Mouse (Mus musculus) forebrain, postnatal 0 days (tissue): ENCODE results near the gene Wee1. TPM values are rescaled to one million over a fixed set of nuclear protein-coding genes. Genes with fewer than 3 reads are reported as not detected.

Experiments
- ATAC-seq: fragments of 200-750 bp; cut with Nextera tagmentation; 2 replicates; pipeline ENCODE4 v1.8.0; 2017; ENCODE audit warnings: mild to moderate bottlenecking, moderate library complexity
- DNase-seq: peaks from one replicate; pipeline ENCODE4 v3.0.0-alpha.2; 2015
- H3K27ac ChIP-seq: fragments of 300-500 bp; sonication (generic); 2 replicates; pipeline ENCODE4 v1.5.1; 2014; ENCODE audit warnings: low read depth, mild to moderate bottlenecking, antibody characterized with exemption, low read length, moderate library complexity, mixed read lengths
- H3K27me3 ChIP-seq: fragments of 300-500 bp; sonication (generic); 2 replicates; pipeline ENCODE4 v1.6.1; 2014; ENCODE audit warnings: mild to moderate bottlenecking, low read length, mixed read lengths; ENCODE audit not compliant: insufficient read depth
- H3K36me3 ChIP-seq: fragments of 300-500 bp; sonication (generic); 2 replicates; pipeline ENCODE4 v1.6.1; 2014; ENCODE audit warnings: mild to moderate bottlenecking, moderate library complexity; ENCODE audit not compliant: insufficient read depth
- H3K4me1 ChIP-seq: fragments of 300-500 bp; sonication (generic); 2 replicates; pipeline ENCODE4 v1.6.1; 2014; ENCODE audit warnings: antibody characterized with exemption; ENCODE audit not compliant: insufficient read depth
- H3K4me2 ChIP-seq: fragments of 300-500 bp; sonication (generic); 2 replicates; pipeline ENCODE4 v1.6.1; 2014; ENCODE audit warnings: low read depth, mild to moderate bottlenecking, moderate library complexity
- H3K4me3 ChIP-seq: fragments of 300-500 bp; sonication (generic); 2 replicates; pipeline ENCODE4 v1.5.1; 2014; ENCODE audit warnings: low read depth, low read length, mixed read lengths
- H3K9ac ChIP-seq: fragments of 300-500 bp; sonication (generic); 2 replicates; pipeline ENCODE4 v1.6.1; 2014; ENCODE audit warnings: mild to moderate bottlenecking
- H3K9me3 ChIP-seq: fragments of 300-500 bp; sonication (generic); 2 replicates; pipeline ENCODE4 v1.6.1; 2016; ENCODE audit warnings: low read length
- CTCF ChIP-seq: sonication (generic); IDR thresholded peaks from 2 replicates; pipeline ENCODE4 v1.5.1; 2016; ENCODE audit warnings: antibody characterized with exemption, control low read depth, low read depth
- WGBS: fragments of 180-500 bp; shearing (Covaris S2); extraction: QIAGEN DNeasy Blood & Tissue Kit; methylation state at CpG from one replicate; pipeline ENCODE4 v1.1.7; 2014; 5-methylcytosine and 5-hydroxymethylcytosine counted together
- polyA plus RNA-seq: library from polyadenylated mRNA; unstranded; fragments of >200 nt; fragmentation: Nextera tagmentation; extraction: Ambion mirVana; gene quantifications from 2 replicates; pipeline ENCODE4 v1.2.1, GENCODE M21; 2015
- total RNA-seq: library from RNA; depleted of rRNA; stranded (reverse); fragments of >200 nt; gene quantifications from 2 replicates; pipeline ENCODE4 v1.2.3, GENCODE M21; 2014

The Wee1 gene
- total and polyA plus RNA-seq, 2 experiments from 2014 or later: 4.4 to 5.8 TPM

DNA sequence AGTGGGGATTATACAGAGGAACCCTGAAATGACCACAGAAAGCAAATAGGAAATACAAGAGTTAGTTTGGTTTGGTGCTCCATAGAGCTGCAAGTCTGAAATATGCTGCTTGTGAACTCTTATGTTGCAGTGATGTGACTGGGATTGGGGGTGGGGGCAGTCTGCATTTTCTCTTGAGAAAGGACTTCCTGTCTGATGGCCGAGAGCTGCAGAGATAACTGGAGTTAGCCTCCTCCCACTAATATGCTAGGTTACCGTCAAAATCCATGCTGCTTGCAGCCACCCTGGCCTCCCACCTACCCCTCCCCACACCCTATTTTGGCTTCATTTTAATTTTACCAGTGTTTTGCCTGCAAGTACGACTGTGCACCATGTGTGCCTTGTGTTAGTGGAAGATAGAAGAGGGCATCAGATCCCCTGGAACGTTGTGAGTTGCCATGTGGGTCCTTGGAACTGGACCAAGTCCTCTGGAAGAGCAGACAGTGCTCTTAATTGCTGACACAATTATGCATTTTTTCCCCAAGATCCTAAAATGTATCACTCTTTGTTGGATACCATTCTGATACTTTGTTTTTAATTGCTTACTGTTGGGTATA, 11.7 kb upstream of the Wee1 start:
- peaks cover 7% of the 10 kb centered on the region; the same call in 1 of the 2 replicates for H3K4me1 ChIP-seq
- TF ChIP-seq CTCF: no peak
- no peaks in the 10 kb centered on the region for H3K27me3 ChIP-seq
- H3K9ac ChIP-seq: no peak overlapping the region
- 0 out of 2 replicates have a peak, but pooled peaks have one; percentile 23 for ATAC-seq
- DNase-seq: peak; percentile 21
- no peaks in the 10 kb centered on the region for H3K9me3 ChIP-seq
- no peak overlapping the region for H3K4me2 ChIP-seq
- H3K27ac ChIP-seq: no peak overlapping the region
- no peak overlapping the region for H3K4me3 ChIP-seq
- 35% methylated on average over 4 of the region's 4 CpGs for WGBS
- no peaks in the 10 kb centered on the region for H3K36me3 ChIP-seq

DNA sequence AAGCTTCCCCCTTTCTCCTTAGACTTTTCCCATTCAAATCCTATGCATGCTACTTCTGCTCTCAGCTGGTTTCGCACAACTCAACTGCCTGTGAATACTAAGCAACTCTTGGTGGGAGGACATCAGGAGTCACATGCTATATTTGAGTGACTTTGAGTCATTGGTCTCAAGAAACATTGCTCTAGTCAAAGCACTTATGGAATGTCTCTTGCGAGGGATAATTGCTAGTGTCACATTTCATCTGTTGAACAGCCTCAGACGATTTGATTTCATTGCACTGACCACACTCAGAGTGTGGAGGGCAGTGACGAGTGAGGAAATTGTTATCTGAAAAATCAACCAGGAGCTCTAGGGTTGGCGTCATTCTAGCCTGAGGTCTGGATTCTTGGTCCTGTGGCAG, 7.1 kb upstream of the Wee1 start:
- no peak overlapping the region for H3K27ac ChIP-seq
- TF ChIP-seq CTCF: no peak
- WGBS: 69% methylated on average over 5 of the region's 5 CpGs

DNA sequence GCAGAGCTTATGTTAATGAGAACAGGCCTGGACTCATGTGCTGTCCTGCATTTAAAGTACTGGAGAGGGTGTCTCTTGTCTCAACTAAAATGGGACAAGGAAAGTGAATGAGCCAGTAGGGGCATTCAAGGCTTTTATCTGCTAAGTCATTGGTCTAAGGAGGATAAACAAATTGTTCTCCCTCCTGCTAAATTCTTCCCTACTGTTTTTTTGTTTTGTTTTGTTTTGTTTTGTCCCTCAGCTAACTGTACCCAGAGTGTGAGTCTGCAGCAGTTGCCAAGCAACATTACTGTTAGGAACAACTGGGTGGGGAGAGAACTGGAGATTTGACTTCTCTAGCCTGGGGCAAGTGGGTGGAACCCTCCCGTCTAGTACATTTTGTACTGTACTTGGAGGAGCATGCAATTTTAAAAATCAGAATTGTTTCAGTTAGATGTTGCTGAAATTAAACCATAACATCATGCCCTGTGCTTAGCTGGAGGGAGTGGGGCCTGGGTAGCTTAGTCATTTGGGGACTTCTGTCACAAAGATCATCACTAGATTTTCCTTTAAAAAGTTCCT, 5.0 kb upstream of the Wee1 start:
- Histone ChIP-seq H3K27me3 (no peaks in the 10 kb centered on the region), H3K9me3 (no peaks in the 10 kb centered on the region), H3K4me3 (no peak overlapping the region), H3K4me2 (no peak overlapping the region), H3K9ac (no peak overlapping the region), H3K36me3 (no peaks in the 10 kb centered on the region), H3K4me1 (no peaks in the 10 kb centered on the region), H3K27ac (no peak overlapping the region; the same call in 1 of the 2 replicates)
- 20% methylated on average over 1 of the region's 1 CpGs for WGBS
- no peak for ATAC-seq
- no peak for DNase-seq
- TF ChIP-seq CTCF: no peak

More for the DNA sequence above, 7.1 kb upstream of the Wee1 start:
- Histone ChIP-seq H3K9ac (no peak overlapping the region), H3K4me2 (no peak overlapping the region), H3K9me3 (no peaks in the 10 kb centered on the region), H3K27me3 (no peaks in the 10 kb centered on the region), H3K4me1 (peaks cover 7% of the 10 kb centered on the region; the same call in 1 of the 2 replicates), H3K4me3 (no peak overlapping the region), H3K36me3 (no peaks in the 10 kb centered on the region)
- no peak for ATAC-seq
- DNase-seq: no peak

DNA sequence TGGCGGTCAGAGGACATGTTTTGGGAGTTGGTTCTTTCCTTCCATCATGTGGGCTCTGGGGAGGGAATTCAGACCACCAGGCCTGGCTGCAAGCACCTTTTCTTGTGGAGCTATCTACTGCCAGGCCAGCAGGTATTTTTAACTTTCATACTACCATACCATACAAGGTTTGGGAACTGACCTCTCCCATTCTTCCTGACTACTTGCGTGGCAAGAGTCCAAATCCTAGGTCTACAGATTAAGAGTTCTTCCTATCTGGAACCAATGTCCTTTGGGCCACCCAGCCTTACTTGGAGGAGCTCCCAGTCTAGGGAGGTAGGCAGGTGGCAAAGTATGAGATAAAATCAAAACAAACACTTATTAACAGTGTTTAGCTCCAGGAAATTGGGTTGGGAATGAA, 3.4 kb upstream of the Wee1 start:
- H3K27ac ChIP-seq: no peak overlapping the region
- no peak overlapping the region for H3K4me2 ChIP-seq
- no peaks in the 10 kb centered on the region for H3K36me3 ChIP-seq
- no peak for DNase-seq
- TF ChIP-seq CTCF: no peak
- ATAC-seq: no peak
- H3K27me3 ChIP-seq: no peaks in the 10 kb centered on the region
- H3K9me3 ChIP-seq: no peaks in the 10 kb centered on the region
- no peak overlapping the region for H3K4me3 ChIP-seq
- H3K9ac ChIP-seq: no peak overlapping the region
- 90% methylated on average over 2 of the region's 2 CpGs for WGBS
- H3K4me1 ChIP-seq: no peaks in the 10 kb centered on the region

DNA sequence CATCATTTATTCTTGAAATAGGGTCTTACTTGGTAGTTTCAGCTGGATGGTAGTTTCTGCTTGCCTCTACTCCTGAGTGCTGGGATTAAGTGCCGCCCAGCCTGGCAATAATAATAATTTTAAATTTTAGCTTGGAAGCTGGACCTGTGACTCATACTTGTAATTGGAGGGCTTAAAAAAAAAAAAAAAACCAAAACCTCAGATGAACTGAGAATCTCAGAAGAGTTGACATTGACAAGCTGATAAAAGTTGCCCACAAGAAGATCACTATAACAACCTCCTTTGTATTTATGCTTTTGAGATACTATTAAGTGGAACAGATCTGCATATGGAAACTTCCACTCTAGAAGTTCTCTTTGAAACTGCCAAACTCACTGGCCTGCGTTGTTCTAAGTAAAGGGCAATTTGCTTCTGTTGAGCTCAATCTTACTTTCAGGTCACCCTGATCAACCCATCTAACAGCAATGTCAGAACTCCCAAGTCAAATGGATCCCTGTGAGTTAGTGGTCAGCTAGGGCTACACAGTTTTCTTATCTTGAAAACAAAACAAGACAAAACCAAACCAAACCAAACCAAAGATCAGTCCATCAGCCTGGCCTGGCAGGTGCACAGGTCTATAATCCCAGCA, 1.6 kb upstream of the Wee1 start:
- 92% methylated on average over 2 of the region's 2 CpGs for WGBS
- no peak for ATAC-seq
- Histone ChIP-seq H3K27ac (no peak overlapping the region), H3K27me3 (no peaks in the 10 kb centered on the region), H3K9ac (no peak overlapping the region), H3K4me1 (no peaks in the 10 kb centered on the region), H3K9me3 (no peaks in the 10 kb centered on the region), H3K36me3 (no peaks in the 10 kb centered on the region), H3K4me2 (no peak overlapping the region), H3K4me3 (no peak overlapping the region)
- no peak for DNase-seq
- TF ChIP-seq CTCF: no peak

DNA sequence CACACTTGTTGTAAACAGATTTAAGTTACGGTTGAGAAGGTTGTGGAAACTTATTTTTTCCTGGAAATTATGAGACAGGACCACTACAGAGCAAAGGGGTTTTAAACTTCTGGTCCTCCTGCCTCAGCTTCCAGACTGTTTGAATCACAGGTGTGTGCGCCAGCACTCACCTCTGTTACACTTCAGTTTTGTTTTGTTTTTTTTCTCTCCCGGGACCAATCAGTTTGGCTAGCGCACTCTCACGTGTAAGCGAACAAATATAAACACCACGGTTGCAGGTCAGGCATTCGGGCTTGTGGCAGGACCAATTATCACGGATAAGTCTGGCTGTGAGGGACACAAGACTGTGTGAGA, 707 bp upstream of the Wee1 start:
- ATAC-seq: no peak; the same call in 1 of the 2 replicates

DNA sequence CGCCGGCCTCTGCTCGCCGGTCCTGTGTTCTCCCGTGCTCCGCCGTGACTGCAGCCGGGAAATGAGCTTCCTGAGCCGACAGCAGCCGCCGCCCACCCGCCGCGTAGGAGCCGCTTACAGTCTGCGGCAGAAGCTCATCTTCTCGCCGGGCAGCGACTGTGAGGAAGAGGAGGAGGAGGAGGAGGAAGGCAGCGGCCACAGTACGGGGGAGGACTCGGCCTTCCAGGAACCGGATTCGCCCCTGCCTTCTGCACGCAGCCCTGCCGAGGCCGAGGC, 381 bp downstream of the Wee1 start:
- H3K9me3 ChIP-seq: no peaks in the 10 kb centered on the region
- peak overlapping the region; percentile 77 for H3K27ac ChIP-seq
- peak overlapping the region; percentile 71 for H3K4me3 ChIP-seq
- no peak for TF ChIP-seq CTCF
- H3K4me2 ChIP-seq: peak overlapping the region; percentile 94
- no peak for DNase-seq
- ATAC-seq: no peak
- H3K4me1 ChIP-seq: no peaks in the 10 kb centered on the region
- H3K27me3 ChIP-seq: no peaks in the 10 kb centered on the region
- peak overlapping the region; percentile 57 for H3K9ac ChIP-seq
- no peaks in the 10 kb centered on the region for H3K36me3 ChIP-seq
- WGBS: 4% methylated on average over 24 of the region's 27 CpGs

More for the DNA sequence above, 707 bp upstream of the Wee1 start:
- Histone ChIP-seq H3K27ac (0 out of 2 replicates have a peak overlapping the region, but pooled peaks have one; percentile 40), H3K4me3 (peak overlapping the region; percentile 71), H3K4me1 (no peaks in the 10 kb centered on the region), H3K27me3 (no peaks in the 10 kb centered on the region), H3K36me3 (no peaks in the 10 kb centered on the region), H3K4me2 (peak overlapping the region; percentile 94), H3K9me3 (no peaks in the 10 kb centered on the region), H3K9ac (peak overlapping the region; percentile 59)
- no peak for TF ChIP-seq CTCF
- WGBS: 3% methylated on average over 9 of the region's 9 CpGs
- no peak for DNase-seq
